Mouse (Mus musculus): ENCODE results near the gene Pax7. TPM values are rescaled to one million over a fixed set of nuclear protein-coding genes. Genes with fewer than 3 reads are reported as not detected.

Pax7 gene
- polyA plus RNA-seq, 1 experiment from 2014 or later, result 0.03 TPM

- Histone ChIP-seq H3K9me3 (no peaks in the 10 kb centered on the region), H3K4me3 (replicated peaks) (peak overlapping the region; percentile 27), H3K9ac (no peak overlapping the region), H3K4me1 (peaks cover 13% of the 10 kb centered on the region), H3K36me3 (no peaks in the 10 kb centered on the region), H3K4me2 (peak overlapping the region; percentile 53), H3K27ac (no peak overlapping the region), H3K27me3 (replicated peaks) (peaks cover 94% of the 10 kb centered on the region)
- ATAC-seq (ENCODE audit: insufficient read depth, low FRiP score, low read depth), result no peak
- under 1% methylated on average over 62 of the region's 65 CpGs for WGBS
Observed at GRCm38 (mm10) chr4:139821491-139822160, 11.7 kb downstream of the Pax7 start.

- Histone ChIP-seq H3K9ac (no peak overlapping the region), H3K4me1 (peaks cover 13% of the 10 kb centered on the region), H3K27ac (no peak overlapping the region), H3K4me3 (replicated peaks) (peak overlapping the region; percentile 27), H3K4me2 (peak overlapping the region; percentile 53), H3K36me3 (no peaks in the 10 kb centered on the region), H3K9me3 (no peaks in the 10 kb centered on the region), H3K27me3 (replicated peaks) (peaks cover 94% of the 10 kb centered on the region)
- ATAC-seq (ENCODE audit: insufficient read depth, low FRiP score, low read depth), result no peak
- WGBS, result 2% methylated on average over 22 of the region's 22 CpGs
Observed at GRCm38 (mm10) chr4:139821071-139821470, 12.3 kb downstream of the Pax7 start.

- H3K36me3 ChIP-seq, result no peaks in the 10 kb centered on the region
- peaks cover 13% of the 10 kb centered on the region for H3K4me1 ChIP-seq
- H3K9me3 ChIP-seq, result no peaks in the 10 kb centered on the region
- WGBS, result 3% methylated on average over 9 of the region's 9 CpGs
- ATAC-seq (ENCODE audit: insufficient read depth, low FRiP score, low read depth), result no peak
- peaks cover 92% of the 10 kb centered on the region for H3K27me3 ChIP-seq (replicated peaks)
- H3K9ac ChIP-seq, result no peak overlapping the region
- H3K4me3 ChIP-seq (replicated peaks), result no peak overlapping the region
- H3K27ac ChIP-seq, result no peak overlapping the region
- no peak overlapping the region for H3K4me2 ChIP-seq
Observed at GRCm38 (mm10) chr4:139819411-139820030, 13.8 kb downstream of the Pax7 start.

- Histone ChIP-seq H3K4me2 (no peak overlapping the region), H3K9me3 (no peaks in the 10 kb centered on the region), H3K27me3 (replicated peaks) (peaks cover 92% of the 10 kb centered on the region), H3K9ac (no peak overlapping the region), H3K27ac (no peak overlapping the region), H3K4me1 (peaks cover 13% of the 10 kb centered on the region), H3K4me3 (replicated peaks) (no peak overlapping the region), H3K36me3 (no peaks in the 10 kb centered on the region)
- WGBS, result 12% methylated on average over 7 of the region's 7 CpGs
- no peak for ATAC-seq (ENCODE audit: insufficient read depth, low FRiP score, low read depth)
Observed at GRCm38 (mm10) chr4:139818163-139818562, 15.2 kb downstream of the Pax7 start.

GRCm38 (mm10) chr4:139813371-139813960 lies 19.9 kb downstream of the Pax7 start:
- WGBS, result 25% methylated on average over 9 of the region's 9 CpGs
- H3K27ac ChIP-seq, result no peak overlapping the region
- no peak overlapping the region for H3K4me2 ChIP-seq
- H3K36me3 ChIP-seq, result no peaks in the 10 kb centered on the region
- no peak for ATAC-seq (ENCODE audit: insufficient read depth, low FRiP score, low read depth)
- peaks cover 67% of the 10 kb centered on the region for H3K27me3 ChIP-seq (replicated peaks)
- no peak overlapping the region for H3K9ac ChIP-seq
- H3K4me3 ChIP-seq (replicated peaks), result no peak overlapping the region
- H3K4me1 ChIP-seq, result 0 out of 2 replicates have a peak, but pooled peaks cover 7% of the 10 kb centered on the region
- no peaks in the 10 kb centered on the region for H3K9me3 ChIP-seq

- H3K4me1 ChIP-seq, result 0 out of 2 replicates have a peak, but pooled peaks cover 7% of the 10 kb centered on the region
- no peak overlapping the region for H3K9ac ChIP-seq
- peaks cover 56% of the 10 kb centered on the region for H3K27me3 ChIP-seq (replicated peaks)
- ATAC-seq (ENCODE audit: insufficient read depth, low FRiP score, low read depth), result no peak
- no peak overlapping the region for H3K4me2 ChIP-seq
- no peak overlapping the region for H3K27ac ChIP-seq
- H3K4me3 ChIP-seq (replicated peaks), result no peak overlapping the region
- H3K36me3 ChIP-seq, result no peaks in the 10 kb centered on the region
- 52% methylated on average over 4 of the region's 4 CpGs for WGBS
- no peaks in the 10 kb centered on the region for H3K9me3 ChIP-seq
Observed at GRCm38 (mm10) chr4:139811901-139812300, 21.4 kb downstream of the Pax7 start.

GRCm38 (mm10) chr4:139811475-139811874 lies 21.9 kb downstream of the Pax7 start:
- 58% methylated on average over 5 of the region's 5 CpGs for WGBS
- no peak overlapping the region for H3K9ac ChIP-seq
- ATAC-seq (ENCODE audit: insufficient read depth, low FRiP score, low read depth), result no peak

GRCm38 (mm10) chr4:139810762-139811438 lies 22.4 kb downstream of the Pax7 start:
- no peak for ATAC-seq (ENCODE audit: insufficient read depth, low FRiP score, low read depth)
- H3K9me3 ChIP-seq, result no peaks in the 10 kb centered on the region
- peak overlapping the region; percentile 41 for H3K4me2 ChIP-seq

More at GRCm38 (mm10) chr4:139811475-139811874, 21.9 kb downstream of the Pax7 start:
- Histone ChIP-seq H3K4me3 (replicated peaks) (no peak overlapping the region), H3K27me3 (replicated peaks) (peaks cover 53% of the 10 kb centered on the region), H3K36me3 (no peaks in the 10 kb centered on the region), H3K9me3 (no peaks in the 10 kb centered on the region), H3K4me2 (no peak overlapping the region), H3K27ac (no peak overlapping the region), H3K4me1 (0 out of 2 replicates have a peak, but pooled peaks cover 7% of the 10 kb centered on the region)

GRCm38 (mm10) chr4:139809381-139809820 lies 23.9 kb downstream of the Pax7 start:
- no peak for ATAC-seq (ENCODE audit: insufficient read depth, low FRiP score, low read depth)
- H3K27me3 ChIP-seq (replicated peaks), result peaks cover 35% of the 10 kb centered on the region

More at GRCm38 (mm10) chr4:139810762-139811438, 22.4 kb downstream of the Pax7 start:
- H3K27me3 ChIP-seq (replicated peaks), result peaks cover 47% of the 10 kb centered on the region
- no peaks in the 10 kb centered on the region for H3K36me3 ChIP-seq
- H3K4me1 ChIP-seq, result 0 out of 2 replicates have a peak, but pooled peaks cover 7% of the 10 kb centered on the region
- no peak overlapping the region for H3K27ac ChIP-seq
- WGBS, result 6% methylated on average over 22 of the region's 22 CpGs
- H3K9ac ChIP-seq, result no peak overlapping the region
- no peak overlapping the region for H3K4me3 ChIP-seq (replicated peaks)

GRCm38 (mm10) chr4:139807820-139808219 lies 25.5 kb downstream of the Pax7 start:
- WGBS, result 44% methylated on average over 10 of the region's 10 CpGs
- Histone ChIP-seq H3K36me3 (no peaks in the 10 kb centered on the region), H3K9me3 (no peaks in the 10 kb centered on the region), H3K4me3 (replicated peaks) (no peak overlapping the region), H3K27me3 (replicated peaks) (peaks cover 19% of the 10 kb centered on the region), H3K4me2 (no peak overlapping the region), H3K9ac (no peak overlapping the region), H3K4me1 (0 out of 2 replicates have a peak, but pooled peaks cover 7% of the 10 kb centered on the region), H3K27ac (no peak overlapping the region)
- no peak for ATAC-seq (ENCODE audit: insufficient read depth, low FRiP score, low read depth)

More at GRCm38 (mm10) chr4:139809381-139809820, 23.9 kb downstream of the Pax7 start:
- Histone ChIP-seq H3K4me1 (0 out of 2 replicates have a peak, but pooled peaks cover 7% of the 10 kb centered on the region), H3K36me3 (no peaks in the 10 kb centered on the region), H3K27ac (no peak overlapping the region), H3K4me2 (no peak overlapping the region), H3K9ac (no peak overlapping the region), H3K9me3 (no peaks in the 10 kb centered on the region), H3K4me3 (replicated peaks) (no peak overlapping the region)
- 38% methylated on average over 7 of the region's 7 CpGs for WGBS

- no peak overlapping the region for H3K4me2 ChIP-seq
- H3K9ac ChIP-seq, result no peak overlapping the region
- no peaks in the 10 kb centered on the region for H3K9me3 ChIP-seq
- H3K36me3 ChIP-seq, result no peaks in the 10 kb centered on the region
- WGBS, result 29% methylated on average over 14 of the region's 14 CpGs
- peaks cover 14% of the 10 kb centered on the region for H3K27me3 ChIP-seq (replicated peaks)
- ATAC-seq (ENCODE audit: insufficient read depth, low FRiP score, low read depth), result no peak
- H3K4me1 ChIP-seq, result 0 out of 2 replicates have a peak, but pooled peaks cover 7% of the 10 kb centered on the region
- H3K27ac ChIP-seq, result no peak overlapping the region
- no peak overlapping the region for H3K4me3 ChIP-seq (replicated peaks)
Observed at GRCm38 (mm10) chr4:139807191-139807808, 26.0 kb downstream of the Pax7 start.
